Mouse (Mus musculus) stomach, embryonic 15.5 days (tissue): ENCODE measurements around the gene Gm49510. TPM values are rescaled to one million over a fixed set of nuclear protein-coding genes. Genes with fewer than 3 reads are reported as not detected.

Experiments
- ATAC-seq: fragments of 200-750 bp; cut with Nextera tagmentation; 2 replicates; pipeline ENCODE4 v1.8.0; 2017; ENCODE audit warnings: low read depth, moderate number of reproducible peaks, moderate TSS enrichment; ENCODE audit not compliant: insufficient read depth, low FRiP score
- H3K27ac ChIP-seq: fragments of 300-500 bp; sonication (generic); 2 replicates; pipeline ENCODE4 v1.5.1; 2015; ENCODE audit warnings: mild to moderate bottlenecking, inconsistent platforms
- H3K27me3 ChIP-seq: fragments of 300-500 bp; sonication (generic); replicated peaks from 2 replicates; pipeline ENCODE4 v1.6.1; 2015; ENCODE audit warnings: inconsistent platforms
- H3K36me3 ChIP-seq: fragments of 300-500 bp; sonication (generic); 2 replicates; pipeline ENCODE4 v1.6.1; 2015; ENCODE audit warnings: inconsistent platforms
- H3K4me1 ChIP-seq: fragments of 300-500 bp; sonication (generic); 2 replicates; pipeline ENCODE4 v1.6.1; 2015; ENCODE audit warnings: inconsistent platforms
- H3K4me2 ChIP-seq: fragments of 300-500 bp; sonication (generic); 2 replicates; pipeline ENCODE4 v1.6.1; 2015; ENCODE audit warnings: mild to moderate bottlenecking, inconsistent platforms
- H3K4me3 ChIP-seq: fragments of 300-500 bp; sonication (generic); replicated peaks from 2 replicates; pipeline ENCODE4 v1.5.1; 2015; ENCODE audit warnings: inconsistent platforms
- H3K9ac ChIP-seq: fragments of 300-500 bp; sonication (generic); 2 replicates; pipeline ENCODE4 v1.6.1; 2015; ENCODE audit warnings: inconsistent platforms
- H3K9me3 ChIP-seq: fragments of 300-500 bp; sonication (generic); 2 replicates; pipeline ENCODE4 v1.6.1; 2016; ENCODE audit warnings: inconsistent platforms
- WGBS: fragments of 180-500 bp; shearing (Covaris S2); methylation state at CpG from one replicate; pipeline ENCODE4 v1.1.7; 2015; 5-methylcytosine and 5-hydroxymethylcytosine counted together
- polyA plus RNA-seq: library from polyadenylated mRNA; unstranded; fragments of >200 nt; fragmentation: Nextera tagmentation; extraction: Ambion mirVana; gene quantifications from 2 replicates; pipeline ENCODE4 v1.2.1, GENCODE M21; 2015

The Gm49510 gene
- polyA plus RNA-seq, 1 experiment from 2014 or later, result 0.42 TPM

DNA sequence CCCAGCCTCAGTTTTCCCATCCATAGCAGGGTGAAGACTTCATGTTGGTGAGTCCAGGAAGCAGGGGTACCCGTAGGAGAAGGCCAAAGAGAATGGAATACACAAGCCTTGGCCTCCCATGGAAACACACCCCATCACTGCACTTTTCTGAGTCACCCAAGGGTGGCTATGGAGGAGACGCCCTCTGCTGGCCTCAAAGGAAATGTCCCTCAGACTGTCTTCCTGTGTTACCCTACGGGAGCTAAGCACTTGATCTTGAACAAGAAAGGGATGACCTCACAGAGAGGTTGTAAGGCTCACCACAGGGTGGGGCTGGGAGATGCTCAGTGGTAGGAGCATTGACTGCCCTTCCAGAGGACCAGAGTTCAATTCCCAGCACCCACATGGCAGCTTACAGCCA, 32.1 kb downstream of the Gm49510 start:
- no peaks in the 10 kb centered on the region for H3K9me3 ChIP-seq
- WGBS, result 20% methylated on average over 3 of the region's 3 CpGs
- H3K9ac ChIP-seq, result no peak overlapping the region
- ATAC-seq, result no peak
- peaks cover 11% of the 10 kb centered on the region; the same call in 1 of the 2 replicates for H3K36me3 ChIP-seq
- H3K27ac ChIP-seq, result 0 out of 2 replicates have a peak overlapping the region, but pooled peaks have one; percentile 3
- no peak overlapping the region for H3K4me3 ChIP-seq
- H3K27me3 ChIP-seq, result no peaks in the 10 kb centered on the region
- no peak overlapping the region for H3K4me2 ChIP-seq
- H3K4me1 ChIP-seq, result peaks cover 29% of the 10 kb centered on the region

DNA sequence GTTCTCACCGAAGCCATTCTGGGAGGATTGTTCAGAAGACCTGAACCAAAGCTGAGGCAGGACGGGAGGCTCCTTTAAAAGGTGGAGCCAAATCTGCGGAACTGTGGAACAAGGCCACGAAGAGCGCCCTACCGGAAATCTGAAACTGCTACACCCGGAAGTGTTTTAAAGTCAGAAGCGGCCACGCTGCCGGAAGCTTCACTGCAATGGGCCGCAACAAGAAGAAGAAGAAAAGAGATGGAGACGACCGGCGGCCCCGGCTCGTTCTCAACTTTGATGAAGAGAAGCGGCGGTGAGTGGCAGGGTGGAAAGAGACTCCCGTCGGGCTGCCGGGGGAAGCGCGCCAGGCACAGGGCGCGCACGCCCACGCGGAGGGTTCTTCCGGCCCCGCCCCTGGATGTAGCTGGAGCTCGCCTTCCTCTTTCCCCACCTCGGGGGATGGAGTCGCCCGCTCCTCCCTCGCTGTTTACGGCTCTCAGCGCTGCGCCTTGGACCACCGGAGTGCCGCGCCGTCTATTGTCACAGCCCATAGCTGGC, 35.4 kb downstream of the Gm49510 start, which contains the start of gene Nol12:
TSS of gene Nol12 (plus strand) at position 150 of the 537 bp plus-strand sequence.
- Histone ChIP-seq H3K4me2 (peak within 1 kb of the TSS; percentile 75), H3K4me1 (peaks cover 12% of the 10 kb centered on the region; the same call in 1 of the 2 replicates), H3K27me3 (no peaks in the 10 kb centered on the region), H3K9me3 (no peaks in the 10 kb centered on the region), H3K4me3 (peak within 1 kb of the TSS; percentile 72), H3K27ac (peak within 1 kb of the TSS; percentile 87), H3K36me3 (peaks cover 24% of the 10 kb centered on the region), H3K9ac (peak within 1 kb of the TSS; percentile 62; the same call in 1 of the 2 replicates)
- under 1% methylated on average over 42 of the region's 42 CpGs for WGBS
- peak; percentile 76 for ATAC-seq

DNA sequence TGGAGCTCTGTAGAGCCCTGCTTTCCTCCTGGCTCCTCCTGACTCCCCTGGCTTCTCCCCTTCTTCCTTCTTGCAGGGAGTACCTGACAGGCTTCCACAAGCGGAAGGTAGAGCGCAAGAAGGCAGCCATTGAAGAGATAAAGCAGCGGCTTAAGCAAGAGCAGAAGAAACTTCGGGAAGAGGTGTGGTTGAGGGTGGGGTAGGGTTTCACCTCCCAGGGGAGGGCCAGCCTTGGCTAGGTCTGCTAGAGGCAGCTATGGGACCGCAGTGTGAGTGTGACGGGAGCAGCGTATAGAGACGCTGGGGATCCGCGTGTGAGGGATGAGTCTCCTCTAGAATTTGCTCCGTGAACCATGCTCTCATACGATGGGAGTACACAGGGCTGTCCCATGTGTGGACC, 36.9 kb downstream of the Gm49510 start:
- H3K4me3 ChIP-seq, result no peak overlapping the region
- no peak overlapping the region for H3K9ac ChIP-seq
- WGBS, result 86% methylated on average over 12 of the region's 12 CpGs
- peak overlapping the region; percentile 75; the same call in 1 of the 2 replicates for H3K4me2 ChIP-seq
- peaks cover 29% of the 10 kb centered on the region for H3K36me3 ChIP-seq
- ATAC-seq, result no peak
- H3K9me3 ChIP-seq, result no peaks in the 10 kb centered on the region
- H3K27me3 ChIP-seq, result no peaks in the 10 kb centered on the region
- H3K4me1 ChIP-seq, result peaks cover 8% of the 10 kb centered on the region; the same call in 1 of the 2 replicates
- no peak overlapping the region for H3K27ac ChIP-seq

DNA sequence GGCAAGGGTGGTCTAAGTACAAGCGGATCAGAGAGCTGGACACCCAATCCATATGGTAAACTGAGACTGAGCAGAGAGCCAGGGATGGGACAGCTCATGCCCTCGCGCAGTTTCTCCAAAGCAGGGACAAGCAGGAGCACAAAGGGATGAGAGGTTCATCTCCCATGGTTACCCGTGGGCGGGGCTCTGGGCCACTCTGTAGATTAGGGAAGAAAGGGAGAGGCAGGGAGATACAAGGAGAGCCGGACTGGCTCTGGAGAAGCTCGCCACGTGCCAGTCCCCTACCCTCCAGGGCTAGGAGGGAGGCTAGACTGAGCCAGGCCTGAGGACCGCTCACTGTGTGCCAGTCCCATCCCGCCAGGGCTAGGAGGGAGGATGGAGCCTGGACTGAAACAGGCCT, 37.8 kb downstream of the Gm49510 start:
- 87% methylated on average over 10 of the region's 10 CpGs for WGBS
- ATAC-seq, result no peak

DNA sequence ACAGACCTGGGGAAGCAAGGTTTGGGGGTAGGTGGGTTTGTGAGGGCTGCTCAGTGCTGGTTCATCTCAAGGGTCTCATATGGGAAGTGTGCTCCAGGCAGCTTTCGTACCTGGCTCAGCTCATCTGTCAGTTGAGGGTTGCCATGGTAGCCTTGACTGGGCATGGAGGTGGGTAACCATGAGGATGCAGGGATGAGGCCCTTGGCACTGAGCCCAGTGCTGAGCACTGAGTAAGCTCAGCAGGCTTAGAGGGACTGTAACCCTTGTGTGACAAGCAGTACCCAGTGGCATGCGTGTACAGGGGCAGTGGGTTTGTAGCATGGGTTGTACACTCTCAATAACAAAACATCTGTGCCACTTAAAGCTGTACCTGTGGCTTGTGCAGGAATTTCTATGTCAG, 38.5 kb downstream of the Gm49510 start:
- Histone ChIP-seq H3K4me3 (no peak overlapping the region), H3K9me3 (no peaks in the 10 kb centered on the region), H3K27ac (no peak overlapping the region), H3K9ac (no peak overlapping the region), H3K4me2 (no peak overlapping the region), H3K36me3 (peaks cover 33% of the 10 kb centered on the region), H3K27me3 (no peaks in the 10 kb centered on the region), H3K4me1 (peaks cover 8% of the 10 kb centered on the region; the same call in 1 of the 2 replicates)
- WGBS, result 83% methylated on average over 2 of the region's 2 CpGs
- ATAC-seq, result no peak

More for the DNA sequence above, 37.8 kb downstream of the Gm49510 start:
- Histone ChIP-seq H3K4me2 (no peak overlapping the region), H3K9me3 (no peaks in the 10 kb centered on the region), H3K27me3 (no peaks in the 10 kb centered on the region), H3K4me1 (peaks cover 6% of the 10 kb centered on the region; the same call in 1 of the 2 replicates), H3K4me3 (no peak overlapping the region), H3K36me3 (peaks cover 33% of the 10 kb centered on the region), H3K9ac (no peak overlapping the region), H3K27ac (no peak overlapping the region)

DNA sequence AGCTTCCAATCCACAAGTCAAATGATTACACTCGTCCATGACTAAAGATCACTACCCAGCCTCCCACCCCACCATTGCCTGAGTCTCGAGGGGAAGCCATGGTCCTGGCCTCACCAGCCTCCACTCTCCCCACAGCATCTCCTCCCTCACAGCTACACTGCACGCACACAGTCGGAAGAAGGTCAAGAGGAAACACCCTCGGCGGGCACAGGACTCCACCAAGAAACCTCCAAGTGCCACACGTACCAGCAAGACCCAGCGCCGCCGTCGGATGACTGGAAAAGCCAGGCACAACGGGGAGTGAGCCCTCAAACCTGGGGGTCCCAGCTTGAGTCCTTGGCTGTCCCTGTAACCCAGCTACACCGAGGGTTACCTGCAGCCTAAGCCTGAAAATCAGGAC, 40.9 kb downstream of the Gm49510 start:
- H3K36me3 ChIP-seq, result peaks cover 33% of the 10 kb centered on the region
- 93% methylated on average over 13 of the region's 13 CpGs for WGBS
- ATAC-seq, result no peak

DNA sequence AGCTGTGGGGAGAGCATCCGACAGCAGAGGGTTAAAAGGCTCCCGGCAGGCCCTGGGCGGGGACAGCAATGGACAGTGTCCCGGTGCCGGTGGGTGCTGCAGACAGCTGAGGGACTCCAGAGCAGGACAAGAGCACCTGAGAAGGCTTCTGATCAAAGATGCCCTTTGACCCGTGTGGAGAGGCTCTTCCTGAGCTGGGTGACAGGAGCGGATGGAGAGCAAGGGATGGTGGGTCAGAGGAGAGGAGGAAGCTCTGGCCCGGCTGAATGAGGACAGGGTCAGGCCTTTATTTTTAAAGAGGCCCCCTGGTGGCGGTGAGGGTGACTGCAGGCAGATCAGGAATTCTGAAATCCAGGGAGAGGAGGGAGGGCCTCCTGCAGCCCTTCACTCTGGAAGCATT, 43.2 kb downstream of the Gm49510 start:
- 0 out of 2 replicates have a peak, but pooled peaks cover 7% of the 10 kb centered on the region for H3K4me1 ChIP-seq
- no peak overlapping the region for H3K9ac ChIP-seq
- peak overlapping the region; percentile 57 for H3K4me2 ChIP-seq
- no peaks in the 10 kb centered on the region for H3K27me3 ChIP-seq
- peak; percentile 55; the same call in 1 of the 2 replicates for ATAC-seq
- 3% methylated on average over 9 of the region's 9 CpGs for WGBS
- no peaks in the 10 kb centered on the region for H3K9me3 ChIP-seq
- H3K27ac ChIP-seq, result no peak overlapping the region
- H3K4me3 ChIP-seq, result peak overlapping the region; percentile 36
- H3K36me3 ChIP-seq, result peaks cover 29% of the 10 kb centered on the region

More for the DNA sequence above, 40.9 kb downstream of the Gm49510 start:
- Histone ChIP-seq H3K4me1 (peaks cover 10% of the 10 kb centered on the region; the same call in 1 of the 2 replicates), H3K27ac (no peak overlapping the region), H3K9ac (no peak overlapping the region), H3K9me3 (no peaks in the 10 kb centered on the region), H3K27me3 (no peaks in the 10 kb centered on the region), H3K4me3 (no peak overlapping the region), H3K4me2 (no peak overlapping the region)

DNA sequence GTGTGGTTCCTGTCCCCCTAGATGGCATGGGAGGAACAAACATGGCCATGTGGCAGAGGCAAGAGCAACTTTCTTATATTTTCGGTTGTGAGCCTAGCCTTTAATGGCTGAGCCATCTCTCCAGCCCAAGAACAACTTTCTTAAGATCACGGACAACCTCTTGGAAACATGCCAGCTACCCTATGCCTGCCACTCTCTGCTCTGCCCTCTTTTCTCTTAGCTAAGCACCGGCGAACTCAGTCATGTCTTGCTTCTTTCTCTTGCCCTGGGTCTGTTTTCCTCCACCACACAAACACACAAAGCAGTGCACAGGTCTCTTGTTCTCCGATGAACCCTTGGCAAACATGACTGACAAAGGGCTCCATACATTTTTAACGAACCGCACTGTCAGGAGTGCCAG, 46.8 kb downstream of the Gm49510 start:
- WGBS, result 58% methylated on average over 7 of the region's 7 CpGs
- H3K36me3 ChIP-seq, result peaks cover 6% of the 10 kb centered on the region
- no peaks in the 10 kb centered on the region for H3K9me3 ChIP-seq
- H3K27me3 ChIP-seq, result no peaks in the 10 kb centered on the region
- H3K9ac ChIP-seq, result no peak overlapping the region
- H3K4me1 ChIP-seq, result peaks cover 11% of the 10 kb centered on the region; the same call in 1 of the 2 replicates
- no peak overlapping the region for H3K27ac ChIP-seq
- ATAC-seq, result no peak
- H3K4me3 ChIP-seq, result no peak overlapping the region
- H3K4me2 ChIP-seq, result no peak overlapping the region

DNA sequence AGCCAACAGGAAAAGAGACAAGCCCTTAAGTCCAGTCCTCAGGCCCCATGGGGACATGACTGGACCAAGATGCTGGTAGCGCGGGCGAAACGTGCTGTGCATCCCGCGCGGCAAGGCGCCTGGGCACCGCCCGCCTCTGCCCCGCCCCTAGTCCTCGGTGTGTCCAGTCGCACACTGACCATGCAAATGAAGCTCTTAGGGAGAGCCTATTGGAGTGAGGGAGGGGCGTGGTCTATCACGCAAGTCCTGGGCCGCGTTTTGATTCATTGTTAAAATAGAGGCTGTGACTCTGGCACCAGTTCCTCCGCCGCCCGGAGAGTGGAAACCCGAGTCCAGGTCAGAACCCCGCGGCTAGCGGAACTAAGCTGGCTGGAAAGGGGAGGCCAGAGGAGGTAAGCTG, 48.2 kb downstream of the Gm49510 start, which contains the start of gene Triobp:
TSS of gene Triobp (plus strand) at position 68 of the 400 bp plus-strand sequence.
- ATAC-seq, result peak; percentile 97
- no peaks in the 10 kb centered on the region for H3K27me3 ChIP-seq
- H3K4me1 ChIP-seq, result peaks cover 11% of the 10 kb centered on the region; the same call in 1 of the 2 replicates
- H3K27ac ChIP-seq, result no peak within 1 kb of the TSS
- peak within 1 kb of the TSS; percentile 13; the same call in 1 of the 2 replicates for H3K9ac ChIP-seq
- no peaks in the 10 kb centered on the region for H3K9me3 ChIP-seq
- 0% methylated on average over 24 of the region's 24 CpGs for WGBS
- peak within 1 kb of the TSS; percentile 50 for H3K4me3 ChIP-seq
- H3K4me2 ChIP-seq, result peak within 1 kb of the TSS; percentile 85
- H3K36me3 ChIP-seq, result no peaks in the 10 kb centered on the region

DNA sequence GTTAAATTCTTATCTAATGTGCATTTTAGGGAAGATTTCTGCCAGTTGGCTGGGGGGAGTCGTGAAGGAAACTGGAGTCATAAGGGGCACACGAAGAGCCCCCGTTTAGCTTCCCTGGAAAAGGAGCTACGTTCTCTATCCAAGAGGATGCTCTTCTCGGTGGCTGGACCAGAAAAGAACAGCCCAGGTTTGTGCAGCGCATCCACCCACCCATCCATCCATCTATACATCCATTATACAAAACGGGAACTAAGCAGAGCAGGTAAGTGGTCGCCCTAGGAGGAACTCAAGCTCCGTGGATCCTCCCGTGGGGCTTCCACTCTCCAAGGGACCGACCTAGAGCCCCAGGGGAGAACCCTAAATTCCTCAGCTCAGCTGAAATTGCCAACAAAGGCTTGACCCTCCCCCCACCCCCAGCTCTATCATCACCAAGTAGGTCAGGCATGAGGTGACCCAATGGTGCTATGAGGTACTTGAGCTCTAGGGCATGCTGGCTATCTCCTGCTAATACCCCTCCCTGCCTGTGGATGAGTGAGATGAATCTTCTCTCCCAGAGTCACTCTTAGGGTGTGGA, 48.8 kb downstream of the Gm49510 start:
- H3K9ac ChIP-seq, result peak overlapping the region; percentile 13; the same call in 1 of the 2 replicates
- H3K9me3 ChIP-seq, result no peaks in the 10 kb centered on the region
- no peak for ATAC-seq
- H3K4me3 ChIP-seq, result peak overlapping the region; percentile 50
- H3K4me1 ChIP-seq, result peaks cover 7% of the 10 kb centered on the region; the same call in 1 of the 2 replicates
- H3K27me3 ChIP-seq, result no peaks in the 10 kb centered on the region
- H3K4me2 ChIP-seq, result peak overlapping the region; percentile 85
- WGBS, result 6% methylated on average over 11 of the region's 11 CpGs
- no peaks in the 10 kb centered on the region for H3K36me3 ChIP-seq
- no peak overlapping the region for H3K27ac ChIP-seq

DNA sequence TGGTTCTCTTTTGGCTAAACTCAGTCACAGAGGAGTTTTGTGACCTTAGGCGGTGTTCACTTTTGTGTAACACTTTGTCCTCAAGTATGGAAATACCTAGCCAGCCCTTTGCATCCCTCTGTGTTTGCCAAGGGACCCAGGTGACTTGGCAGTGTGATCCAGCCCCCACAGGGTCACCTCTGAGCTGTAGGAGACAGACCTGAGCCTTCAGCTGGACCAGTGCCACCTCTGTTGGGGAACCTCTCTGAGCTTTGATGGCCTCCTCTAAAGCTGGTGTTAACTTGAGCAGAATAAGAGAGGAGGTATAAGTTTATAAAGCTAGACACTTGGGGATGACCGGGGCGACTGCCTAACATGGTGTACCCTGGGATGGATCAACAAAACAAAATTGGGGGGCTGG, 49.4 kb downstream of the Gm49510 start:
- no peak for ATAC-seq
- H3K27ac ChIP-seq, result no peak overlapping the region
- H3K4me2 ChIP-seq, result no peak overlapping the region
- H3K36me3 ChIP-seq, result no peaks in the 10 kb centered on the region
- WGBS, result 96% methylated on average over 3 of the region's 3 CpGs
- no peak overlapping the region for H3K4me3 ChIP-seq
- no peak overlapping the region for H3K9ac ChIP-seq
- H3K9me3 ChIP-seq, result no peaks in the 10 kb centered on the region
- H3K4me1 ChIP-seq, result peaks cover 7% of the 10 kb centered on the region; the same call in 1 of the 2 replicates
- no peaks in the 10 kb centered on the region for H3K27me3 ChIP-seq

DNA sequence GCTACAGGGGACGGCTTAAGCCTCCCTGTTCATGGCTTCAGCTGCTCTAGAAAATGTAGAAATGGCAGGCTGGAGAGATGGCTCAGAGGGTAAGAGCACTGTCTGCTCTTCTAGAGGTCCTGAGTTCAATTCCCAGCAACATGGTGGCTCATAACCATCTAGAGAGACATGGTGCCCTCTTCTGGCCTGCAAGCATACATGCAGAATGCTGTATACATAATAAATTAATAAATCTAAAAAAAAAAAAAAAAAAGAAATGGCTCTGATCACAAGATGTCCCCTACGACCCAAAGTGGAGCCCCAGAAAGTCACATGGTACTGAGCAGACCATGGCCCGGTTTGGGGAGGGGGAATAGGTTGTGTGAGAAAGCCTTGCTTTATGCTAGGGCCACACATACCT, 56.2 kb downstream of the Gm49510 start:
- Histone ChIP-seq H3K4me3 (no peak overlapping the region), H3K27ac (no peak overlapping the region), H3K27me3 (no peaks in the 10 kb centered on the region), H3K4me1 (0 out of 2 replicates have a peak, but pooled peaks cover 5% of the 10 kb centered on the region), H3K9ac (no peak overlapping the region), H3K36me3 (no peaks in the 10 kb centered on the region), H3K4me2 (no peak overlapping the region), H3K9me3 (no peaks in the 10 kb centered on the region)
- WGBS, result 79% methylated on average over 3 of the region's 3 CpGs
- ATAC-seq, result no peak
